ENCODE assay signal across 12 mouse cellular contexts in the genomic region with DNA sequence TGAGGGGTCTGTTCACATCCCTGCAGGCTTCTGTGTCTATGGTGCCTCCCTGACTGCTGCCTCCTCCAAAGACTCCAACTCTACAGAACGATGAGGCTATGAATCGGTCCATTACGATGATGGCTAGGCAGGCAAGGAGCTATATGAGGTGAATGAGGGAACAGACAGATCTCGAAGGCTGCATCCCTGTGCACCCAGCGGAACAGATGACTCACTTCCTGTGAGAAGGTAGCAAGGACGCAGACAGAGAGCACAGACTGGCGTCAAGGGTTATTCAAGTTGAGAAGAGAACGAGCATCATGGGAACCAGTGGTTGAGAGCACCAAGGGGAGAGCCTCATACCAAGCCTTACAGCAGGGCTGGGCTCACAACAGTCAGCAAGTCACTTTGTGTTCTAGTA. TPM values are rescaled to one million over a fixed set of nuclear protein-coding genes. Genes with fewer than 3 reads are reported as not detected.
DNase-seq lines count a peak whose midpoint lies in the region; TF ChIP-seq lines count a peak whose summit lies in the region.
"Had no signal": no experiment of that assay in that cellular context is flagged by ENCODE, and none has a peak within 500 bp of the region (broad histone marks: within the 10 kb centered on the region; RNA-seq: fewer than 3 reads in every experiment).

No protein-coding gene starts in this region.

- TF ChIP-seq POLR2A in myocyte (IDR thresholded peaks at IDR 0.05; ENCODE audit: insufficient read length, low read depth): no peak

- no peaks in the 10 kb centered on the region for H3K27me3 ChIP-seq in myocyte (ENCODE audit: control insufficient read depth, insufficient read depth, insufficient read length)
- no peaks in the 10 kb centered on the region for H3K27me3 ChIP-seq in hindbrain, embryonic 10.5 days (ENCODE audit: insufficient read depth, poor library complexity, severe bottlenecking)
- H3K27me3 ChIP-seq: heart, embryonic 13.5 days; hindbrain, embryonic 15.5 days; stomach, embryonic 15.5 days had no signal

- H3ac ChIP-seq in myocyte (ENCODE audit: control insufficient read depth, insufficient read length): no peak overlapping the region

- H3K9me3 ChIP-seq in hindbrain, embryonic 10.5 days: no peaks in the 10 kb centered on the region
- H3K9me3 ChIP-seq: heart, embryonic 13.5 days; hindbrain, embryonic 15.5 days; stomach, embryonic 15.5 days had no signal

- no peak overlapping the region for H3K4me3 ChIP-seq in myocyte
- H3K4me3 ChIP-seq in hindbrain, embryonic 10.5 days: no peak overlapping the region
- H3K4me3 ChIP-seq: erythroblast, embryonic 14.5 days; heart, embryonic 13.5 days; hindbrain, embryonic 15.5 days; stomach, embryonic 15.5 days had no signal

- peak; percentile 55 for DNase-seq in 3T3-L1 (ENCODE audit: low read depth, low spot score)
- DNase-seq in 416B (ENCODE audit: low read depth): peak; percentile 86
- DNase-seq in R1 (ENCODE audit: low read depth, low spot score): peak; percentile 21
- DNase-seq in hindbrain, embryonic 10.5 days (ENCODE audit: low spot score): no peak
- no peak for DNase-seq in urinary bladder, postnatal 25 days (ENCODE audit: low spot score)
- no peak for DNase-seq in gastrocnemius, postnatal 4 days (ENCODE audit: low spot score in 2 of 2)

- WGBS in hindbrain, embryonic 10.5 days: 91% methylated on average over 8 of the region's 8 CpGs

- H3K36me3 ChIP-seq in myocyte (ENCODE audit: control insufficient read depth, insufficient read depth): peaks cover 4% of the 10 kb centered on the region
- H3K36me3 ChIP-seq in hindbrain, embryonic 10.5 days: peaks cover 47% of the 10 kb centered on the region

- H3K27ac ChIP-seq in hindbrain, embryonic 10.5 days: no peak overlapping the region
- H3K27ac ChIP-seq: heart, embryonic 13.5 days; hindbrain, embryonic 15.5 days; stomach, embryonic 15.5 days had no signal

- peaks cover 6% of the 10 kb centered on the region for H3K79me2 ChIP-seq in myocyte (ENCODE audit: control insufficient read depth, insufficient read depth)

- peak overlapping the region; percentile 12 for H3K4me2 ChIP-seq in myocyte (ENCODE audit: low read depth)
- H3K4me2 ChIP-seq: heart, embryonic 13.5 days; hindbrain, embryonic 15.5 days; stomach, embryonic 15.5 days had no signal

- peaks cover 3% of the 10 kb centered on the region; the same call in 1 of the 2 replicates for H3K4me1 ChIP-seq in hindbrain, embryonic 10.5 days (replicated peaks)
- H3K4me1 ChIP-seq: stomach, embryonic 15.5 days had no signal

TF ChIP-seq in myocyte, 11 proteins besides CTCF, POLR2A, EP300 and RAD21:
- no peak for TF ChIP-seq USF1 (IDR thresholded peaks at IDR 0.05; ENCODE audit: low read depth)
- no peak for TF ChIP-seq E2F4 (IDR thresholded peaks at IDR 0.05; ENCODE audit: insufficient read depth)
- no peak for TF ChIP-seq CEBPB (IDR thresholded peaks at IDR 0.05; ENCODE audit: insufficient read depth, poor library complexity, severe bottlenecking)
- no peak for TF ChIP-seq SRF (IDR thresholded peaks at IDR 0.05; ENCODE audit: control insufficient read depth, insufficient read length, low read depth)
- TF ChIP-seq MAX (IDR thresholded peaks at IDR 0.05; ENCODE audit: low read depth): no peak
- no peak for TF ChIP-seq REST (IDR thresholded peaks at IDR 0.05; ENCODE audit: insufficient read depth, insufficient read length)
- TF ChIP-seq TCF3 (IDR thresholded peaks at IDR 0.05; ENCODE audit: insufficient read length, low read depth): no peak
- no peak for TF ChIP-seq TCF12 (IDR thresholded peaks at IDR 0.05; ENCODE audit: insufficient read depth, poor library complexity, severe bottlenecking)
- TF ChIP-seq MYOG (IDR thresholded peaks at IDR 0.05; ENCODE audit: control insufficient read depth in 1 of 3, insufficient read depth in 1 of 3, insufficient read length in 2 of 3, low read depth in 2 of 3): no peak
TF ChIP-seq in myocyte: peak in this region for 0.

RNA-seq across cellular contexts. Expression of a gene that starts 10.9 kb away (rescaled TPM):
- 13.7 TPM for polyA plus RNA-seq in myocyte (2012; fragmentation: generic; extraction: Trizol)
- 108 and 115 TPM in 2 replicates for polyA plus RNA-seq in hindbrain, embryonic 10.5 days (2016; fragmentation: Nextera tagmentation; extraction: Ambion mirVana)
- 10 to 100 TPM; 18.2 to 20.1 TPM for total RNA-seq in gastrocnemius, postnatal 4 days (2021)

RNA-seq across cellular contexts. Expression of a gene that starts 21.6 kb away (rescaled TPM):
- 24.4 TPM for polyA plus RNA-seq in myocyte (2012; fragmentation: generic; extraction: Trizol)
- polyA plus RNA-seq in hindbrain, embryonic 10.5 days (2016; fragmentation: Nextera tagmentation; extraction: Ambion mirVana): 38.5 and 39.9 TPM in 2 replicates
- total RNA-seq in gastrocnemius, postnatal 4 days (2021): 100 to 1,000 TPM in 1 of 2 experiments, 10 to 100 TPM in 1; 85.3 to 103 TPM

RNA-seq across cellular contexts. Expression of a gene that starts 49.9 kb away (rescaled TPM):
- polyA plus RNA-seq in myocyte (2012; fragmentation: generic; extraction: Trizol): 19.4 TPM
- 64.9 and 70.4 TPM in 2 replicates for polyA plus RNA-seq in hindbrain, embryonic 10.5 days (2016; fragmentation: Nextera tagmentation; extraction: Ambion mirVana)
- total RNA-seq in gastrocnemius, postnatal 4 days (2021): 10 to 100 TPM; 23.9 to 26.5 TPM

RNA-seq across cellular contexts. Expression of a gene that starts 59.2 kb away (rescaled TPM):
- polyA plus RNA-seq in myocyte (2012; fragmentation: generic; extraction: Trizol): 0.01 TPM
- 0.05 TPM in 1 of 2 replicates, not detected in the other for polyA plus RNA-seq in hindbrain, embryonic 10.5 days (2016; fragmentation: Nextera tagmentation; extraction: Ambion mirVana)
- under 1 TPM; 0.10 to 0.13 TPM for total RNA-seq in gastrocnemius, postnatal 4 days (2021)
- total RNA-seq: megakaryocyte progenitor cell, adult 5-6 weeks had no signal
- polyA plus RNA-seq: erythroblast, embryonic 14.5 days had no signal

Comparison
In these comparisons a context has a peak if more than half of its experiments do, and no peak if none do; other contexts are left out.
1. DNase-seq: peak in 3T3-L1 (single experiment), 416B (single experiment) and R1 (single experiment); none in hindbrain, embryonic 10.5 days (single experiment), urinary bladder, postnatal 25 days (single experiment) and gastrocnemius, postnatal 4 days (0 of 2).